Mouse (Mus musculus): Measurements from ENCODE around the gene Tiam1.

Tiam1 gene

GRCm38 (mm10) chr16:89841894-89842293 is 301.7 kb downstream of the Tiam1 start:
- no peak for DNase-seq (ENCODE audit: low read depth, low spot score)

DNA sequence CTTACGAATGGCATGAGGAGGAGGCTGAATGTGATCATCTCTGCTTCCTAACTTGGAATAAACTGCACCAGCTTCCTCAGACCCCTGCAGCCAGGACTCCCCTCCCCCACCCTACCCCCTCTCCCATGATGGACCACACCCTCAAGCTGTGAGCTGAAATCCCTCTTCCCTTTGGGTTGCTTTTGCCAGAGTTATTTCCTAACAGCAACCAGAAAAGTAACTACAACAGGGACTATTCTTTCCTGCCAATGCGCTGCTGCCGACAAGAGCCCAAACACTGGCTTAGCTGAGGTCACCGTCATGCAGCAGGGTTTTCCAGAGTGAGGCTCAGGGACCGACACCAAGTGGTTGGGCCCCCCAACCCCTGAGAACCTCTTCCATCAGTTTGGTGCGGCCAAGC is 303.2 kb downstream of the Tiam1 start:
- DNase-seq (ENCODE audit: low read depth, low spot score): no peak

GRCm38 (mm10) chr16:89839829-89840228 is 303.7 kb downstream of the Tiam1 start:
- DNase-seq (ENCODE audit: low read depth, low spot score): no peak

- no peak for DNase-seq (ENCODE audit: low read depth, low spot score)
Observed at GRCm38 (mm10) chr16:89837096-89837495, 306.5 kb downstream of the Tiam1 start.

- no peak for DNase-seq (ENCODE audit: low read depth, low spot score)
Observed at GRCm38 (mm10) chr16:89835551-89835950, 308.0 kb downstream of the Tiam1 start.

GRCm38 (mm10) chr16:89833011-89833410 is 310.6 kb downstream of the Tiam1 start:
- DNase-seq (ENCODE audit: low read depth, low spot score): no peak

DNA sequence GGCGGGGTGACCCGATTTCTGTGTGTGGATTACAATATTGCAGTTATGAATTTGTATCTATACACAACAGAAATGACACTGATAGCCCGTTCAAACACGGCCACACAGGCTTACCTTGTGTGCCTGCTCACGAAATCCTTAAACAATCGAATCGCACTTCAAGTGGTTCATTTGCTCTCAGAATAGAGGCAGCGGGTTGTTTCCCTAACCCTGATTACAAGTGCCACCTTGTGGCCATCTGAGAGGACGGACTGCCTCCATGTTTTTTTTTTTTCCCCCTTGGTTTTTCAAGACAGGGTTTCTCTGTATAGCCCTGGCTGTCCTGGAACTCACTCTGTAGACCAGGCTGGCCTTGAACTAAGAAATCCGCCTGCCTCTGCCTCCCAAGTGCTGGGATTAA is 312.4 kb downstream of the Tiam1 start:
- peak; percentile 36 for DNase-seq (ENCODE audit: low read depth, low spot score)

- no peak for DNase-seq (ENCODE audit: low read depth, low spot score)
Observed at GRCm38 (mm10) chr16:89830221-89830648, 313.3 kb downstream of the Tiam1 start.

GRCm38 (mm10) chr16:89827496-89828125 is 316.0 kb downstream of the Tiam1 start:
- DNase-seq (ENCODE audit: low read depth, low spot score): no peak

DNA sequence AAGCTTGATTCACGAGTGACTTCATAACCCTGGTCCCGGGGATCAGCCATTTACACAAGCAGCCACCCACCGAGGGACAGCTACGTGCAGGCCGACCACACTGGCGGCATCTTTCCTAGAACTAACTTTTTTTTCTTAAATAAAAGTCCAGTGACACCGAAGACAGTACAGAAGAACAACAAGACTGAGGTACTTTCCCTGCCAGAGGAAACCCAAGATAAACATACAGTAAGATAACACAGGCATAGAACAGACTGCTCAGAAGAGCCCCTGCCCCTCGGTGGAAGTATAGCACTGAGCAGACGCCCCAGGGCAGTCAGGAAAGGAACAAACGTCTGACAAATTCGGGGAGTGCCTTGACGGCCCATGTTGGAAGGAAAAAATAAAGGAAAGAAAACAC is 317.7 kb downstream of the Tiam1 start:
- no peak for DNase-seq (ENCODE audit: low read depth, low spot score)

- no peak for DNase-seq (ENCODE audit: low read depth, low spot score)
Observed at GRCm38 (mm10) chr16:89822882-89823281, 320.7 kb downstream of the Tiam1 start.

DNA sequence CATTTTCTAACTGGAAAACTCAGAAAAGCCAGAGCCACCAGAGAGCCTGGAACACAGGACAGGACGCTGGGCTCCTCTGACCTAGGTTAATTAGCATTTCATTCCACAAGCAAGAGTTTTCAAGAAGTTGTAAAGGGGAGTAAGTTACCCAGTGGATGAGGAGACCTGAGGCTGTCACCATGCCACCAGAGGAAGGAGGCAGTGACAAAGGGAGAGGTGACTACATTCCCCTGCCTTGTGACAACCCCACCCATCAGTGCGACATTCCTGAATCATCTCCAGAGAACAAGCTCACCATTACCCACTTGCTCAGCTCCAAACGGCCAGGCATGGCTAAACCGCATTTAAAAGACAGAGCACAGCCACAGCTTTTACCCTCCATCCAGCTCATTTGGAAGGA is 324.9 kb downstream of the Tiam1 start:
- DNase-seq (ENCODE audit: low read depth, low spot score): no peak

DNA sequence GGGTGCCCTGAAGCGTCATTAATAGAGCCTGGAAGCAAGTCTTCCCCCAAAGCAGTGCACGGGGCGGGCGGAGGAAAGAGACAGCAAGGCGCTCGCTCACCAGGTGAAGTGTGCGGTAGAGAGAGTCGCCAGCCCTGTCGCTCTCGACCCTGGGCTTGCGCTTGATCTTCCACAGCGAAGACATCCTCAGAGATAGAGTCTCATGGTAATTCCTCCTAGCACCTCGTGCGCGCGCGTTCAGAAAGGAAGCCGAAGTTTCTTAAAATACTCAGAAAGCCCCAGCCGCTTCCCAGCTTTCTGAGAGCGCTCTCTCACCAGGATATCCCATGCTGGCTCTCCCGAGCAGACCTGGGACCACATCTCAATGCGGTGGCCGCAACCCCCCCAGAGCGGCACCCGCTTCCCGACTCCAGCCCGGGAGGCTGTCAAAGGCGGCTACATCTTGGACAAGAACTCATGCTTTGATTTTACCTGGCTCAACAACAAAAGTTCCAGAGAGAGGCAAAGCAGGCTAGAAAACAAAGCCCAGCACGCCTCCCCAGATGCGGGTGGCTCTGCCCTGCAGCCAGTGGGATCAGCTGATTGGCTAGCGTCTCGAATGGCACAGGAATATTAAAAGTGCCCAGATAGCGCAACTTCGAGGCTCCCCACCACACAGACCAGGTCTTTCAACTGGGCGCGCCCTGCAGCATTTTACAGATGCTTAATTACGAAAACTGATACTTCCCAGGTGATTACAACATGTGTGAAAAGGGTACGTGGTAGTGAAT is 325.5 kb downstream of the Tiam1 start:
- peak; percentile 40 for DNase-seq (ENCODE audit: low read depth, low spot score)

- no peak for DNase-seq (ENCODE audit: low read depth, low spot score)
Observed at GRCm38 (mm10) chr16:89817301-89817700, 326.3 kb downstream of the Tiam1 start.

GRCm38 (mm10) chr16:89816506-89817172 is 326.9 kb downstream of the Tiam1 start:
- DNase-seq (ENCODE audit: low read depth, low spot score): no peak

GRCm38 (mm10) chr16:89813536-89813935 is 330.0 kb downstream of the Tiam1 start:
- no peak for DNase-seq (ENCODE audit: low read depth, low spot score)

- DNase-seq (ENCODE audit: low read depth, low spot score): no peak
Observed at GRCm38 (mm10) chr16:89812891-89813290, 330.7 kb downstream of the Tiam1 start.

GRCm38 (mm10) chr16:89810398-89810797 is 333.2 kb downstream of the Tiam1 start:
- no peak for DNase-seq (ENCODE audit: low read depth, low spot score)

DNA sequence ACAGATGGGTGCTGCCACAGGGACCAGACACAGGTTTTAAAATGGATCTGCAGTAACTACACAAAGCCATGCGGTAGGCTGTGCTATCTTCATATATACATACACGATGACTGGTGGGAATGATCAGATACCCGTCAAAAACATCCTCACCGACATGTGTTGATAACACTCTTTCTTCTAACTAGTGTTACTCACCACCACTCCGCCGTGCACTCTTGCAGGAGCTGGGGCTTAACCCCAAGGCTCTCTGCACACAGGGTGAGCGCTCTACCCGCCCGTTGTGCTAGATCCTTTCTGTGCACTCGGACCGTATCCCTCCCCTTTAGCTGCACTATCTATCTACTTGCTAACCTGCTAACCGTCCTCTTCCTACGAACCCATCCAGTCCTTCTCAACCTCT is 335.4 kb downstream of the Tiam1 start:
- DNase-seq (ENCODE audit: low read depth, low spot score): no peak

DNA sequence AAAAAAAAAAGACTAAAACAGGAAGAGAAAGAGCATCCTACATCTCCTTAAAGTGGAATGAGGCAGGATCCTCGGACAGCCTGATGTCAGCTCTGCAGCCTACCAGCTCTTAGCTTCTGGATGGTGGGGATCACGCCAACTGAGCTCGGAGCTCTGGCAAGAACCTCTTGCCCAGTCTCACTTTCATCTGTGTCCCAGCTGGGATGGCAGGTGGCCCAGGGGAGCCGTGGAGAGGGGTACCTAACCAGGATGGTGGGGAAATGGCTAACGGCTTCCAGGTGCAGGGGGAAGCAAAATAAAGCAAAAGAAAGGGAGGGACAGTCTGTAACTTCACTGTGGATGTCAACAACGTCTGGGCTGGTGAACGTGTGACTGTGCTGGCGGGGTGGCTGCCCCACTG is 337.6 kb downstream of the Tiam1 start:
- DNase-seq (ENCODE audit: low read depth, low spot score): peak; percentile 27

DNA sequence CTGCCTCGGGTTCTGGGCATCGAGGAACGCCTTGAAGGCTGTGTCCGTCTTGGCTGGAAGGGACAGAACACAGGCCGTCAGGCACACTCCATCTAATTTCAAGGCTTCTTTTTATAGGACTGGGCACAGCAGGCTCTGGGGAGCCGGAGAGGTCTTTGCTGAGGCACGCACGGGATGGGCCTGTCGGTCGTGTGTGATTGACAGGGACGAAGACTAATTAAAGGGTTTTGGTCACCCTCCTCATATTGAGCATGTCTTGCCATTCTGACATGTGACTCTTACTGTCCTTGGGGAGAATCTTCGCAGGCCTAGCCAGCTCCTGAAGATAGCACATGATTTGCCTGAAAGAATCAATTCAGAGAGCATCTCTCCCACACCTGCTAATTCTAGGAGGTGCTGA is 338.4 kb downstream of the Tiam1 start:
- DNase-seq (ENCODE audit: low read depth, low spot score): no peak

DNA sequence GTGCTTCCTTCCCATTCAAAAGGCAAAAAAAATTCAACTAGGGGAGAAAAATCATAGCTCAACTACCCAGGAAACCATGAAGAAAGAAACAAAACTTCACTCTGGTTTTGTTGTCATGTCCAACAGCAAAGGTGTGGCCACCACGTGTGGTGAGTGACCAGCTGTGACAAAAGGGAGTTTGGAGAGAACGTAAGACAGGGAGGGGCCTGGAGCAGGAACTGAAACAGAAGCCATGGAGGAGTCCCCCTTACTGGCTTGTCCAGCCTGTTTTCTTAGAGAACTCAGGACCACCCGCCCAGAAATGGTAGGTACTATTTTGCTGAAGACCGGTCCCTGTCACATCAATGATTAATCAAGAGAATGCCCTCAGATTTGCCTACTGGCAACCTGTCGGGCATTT is 342.1 kb downstream of the Tiam1 start:
- DNase-seq (ENCODE audit: low read depth, low spot score): no peak

- no peak for DNase-seq (ENCODE audit: low read depth, low spot score)
Observed at GRCm38 (mm10) chr16:89799772-89800171, 343.8 kb downstream of the Tiam1 start.

All from forelimb bud, embryonic 11.5 days (tissue).